Mouse (Mus musculus): Measurements from ENCODE around the gene Gtpbp1. TPM values are rescaled to one million over a fixed set of nuclear protein-coding genes. Genes with fewer than 3 reads are reported as not detected.

Gtpbp1 gene
- polyA plus RNA-seq, 1 experiment, result 61.0 TPM

- no peak for DNase-seq (ENCODE audit: low read depth)
- TF ChIP-seq POLR2A (IDR thresholded peaks at IDR 0.05; ENCODE audit: borderline replicate concordance, extremely low read depth, insufficient read depth, insufficient read length, poor library complexity, severe bottlenecking) (no peak), CTCF (IDR thresholded peaks at IDR 0.05; ENCODE audit: borderline replicate concordance, extremely low read depth, insufficient read depth, insufficient read length) (no peak)
Observed at GRCm38 (mm10) chr15:79744001-79744400, 53.4 kb downstream of the Gtpbp1 start.

DNA sequence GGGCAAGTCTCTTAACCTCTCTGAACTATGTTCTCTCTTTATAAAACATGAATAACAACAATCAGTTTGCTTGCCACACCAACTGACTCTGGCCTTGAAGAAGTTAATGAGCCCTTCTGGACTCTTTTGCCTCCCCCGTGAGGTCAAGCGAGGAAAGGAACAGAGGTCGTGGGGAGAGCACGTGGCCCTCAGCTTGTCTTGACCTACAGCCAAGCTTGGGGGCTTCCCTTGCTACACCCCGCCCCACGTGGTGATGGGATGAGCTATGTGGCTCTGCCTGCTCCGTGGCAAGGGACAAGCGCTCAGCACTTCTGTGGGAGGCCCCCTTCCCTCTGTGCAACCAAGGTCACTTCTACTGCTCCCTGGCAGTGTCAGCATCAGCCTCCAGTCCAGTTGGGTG, 54.1 kb downstream of the Gtpbp1 start:
- TF ChIP-seq CTCF (IDR thresholded peaks at IDR 0.05; ENCODE audit: borderline replicate concordance, extremely low read depth, insufficient read depth, insufficient read length) (no peak), POLR2A (IDR thresholded peaks at IDR 0.05; ENCODE audit: borderline replicate concordance, extremely low read depth, insufficient read depth, insufficient read length, poor library complexity, severe bottlenecking) (no peak)
- no peak for DNase-seq (ENCODE audit: low read depth)

DNA sequence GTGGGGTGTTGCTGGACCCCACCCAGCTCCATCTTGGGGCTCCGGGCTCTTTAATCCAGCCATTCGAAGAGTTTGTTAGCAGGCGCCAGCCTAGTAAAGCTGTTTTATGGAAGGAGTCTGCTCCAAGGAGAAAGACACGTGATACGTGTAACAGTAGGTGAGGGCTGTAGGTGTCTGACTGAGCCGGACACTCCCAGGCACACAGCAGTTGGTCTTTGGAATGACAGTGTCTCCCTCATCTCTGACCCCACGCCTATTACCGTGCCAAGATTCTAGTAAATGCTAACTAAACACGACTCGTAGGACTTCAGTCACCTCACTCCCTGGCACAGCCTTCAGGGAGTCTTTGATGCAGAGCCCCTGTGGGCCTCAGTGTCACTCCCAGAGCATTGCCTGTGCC, 54.7 kb downstream of the Gtpbp1 start:
- no peak for TF ChIP-seq CTCF (IDR thresholded peaks at IDR 0.05; ENCODE audit: borderline replicate concordance, extremely low read depth, insufficient read depth, insufficient read length)
- no peak for TF ChIP-seq POLR2A (IDR thresholded peaks at IDR 0.05; ENCODE audit: borderline replicate concordance, extremely low read depth, insufficient read depth, insufficient read length, poor library complexity, severe bottlenecking)
- DNase-seq (ENCODE audit: low read depth), result no peak

DNA sequence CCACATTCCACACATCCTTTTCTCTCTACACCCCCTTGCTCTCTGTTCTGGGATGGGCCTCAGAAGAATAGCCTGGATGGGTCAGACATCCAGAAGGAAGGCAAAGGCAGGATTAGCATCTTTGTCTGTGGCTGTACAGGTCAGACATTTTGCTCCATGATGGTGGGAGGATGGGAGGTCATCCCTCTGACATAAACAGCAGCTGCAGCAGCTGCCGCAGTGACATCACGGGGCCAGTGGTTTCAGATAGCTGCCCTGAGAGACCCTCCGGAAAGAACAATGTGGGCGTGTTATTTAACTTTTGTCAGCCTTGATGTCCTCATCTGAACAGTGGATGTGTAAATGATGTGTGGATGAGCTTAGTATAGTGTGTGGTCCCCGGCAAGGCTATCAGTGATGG, 55.2 kb downstream of the Gtpbp1 start:
- DNase-seq (ENCODE audit: low read depth), result no peak
- TF ChIP-seq CTCF (IDR thresholded peaks at IDR 0.05; ENCODE audit: borderline replicate concordance, extremely low read depth, insufficient read depth, insufficient read length), result no peak
- no peak for TF ChIP-seq POLR2A (IDR thresholded peaks at IDR 0.05; ENCODE audit: borderline replicate concordance, extremely low read depth, insufficient read depth, insufficient read length, poor library complexity, severe bottlenecking)

- peak; percentile 49 for DNase-seq (ENCODE audit: low read depth)
- TF ChIP-seq POLR2A (IDR thresholded peaks at IDR 0.05; ENCODE audit: borderline replicate concordance, extremely low read depth, insufficient read depth, insufficient read length, poor library complexity, severe bottlenecking) (no peak), CTCF (IDR thresholded peaks at IDR 0.05; ENCODE audit: borderline replicate concordance, extremely low read depth, insufficient read depth, insufficient read length) (peak; percentile 62; the same call in 1 of the 2 replicates)
Observed at GRCm38 (mm10) chr15:79747998-79748397, 57.4 kb downstream of the Gtpbp1 start.

GRCm38 (mm10) chr15:79749162-79749561, 58.5 kb downstream of the Gtpbp1 start:
- no peak for DNase-seq (ENCODE audit: low read depth)

DNA sequence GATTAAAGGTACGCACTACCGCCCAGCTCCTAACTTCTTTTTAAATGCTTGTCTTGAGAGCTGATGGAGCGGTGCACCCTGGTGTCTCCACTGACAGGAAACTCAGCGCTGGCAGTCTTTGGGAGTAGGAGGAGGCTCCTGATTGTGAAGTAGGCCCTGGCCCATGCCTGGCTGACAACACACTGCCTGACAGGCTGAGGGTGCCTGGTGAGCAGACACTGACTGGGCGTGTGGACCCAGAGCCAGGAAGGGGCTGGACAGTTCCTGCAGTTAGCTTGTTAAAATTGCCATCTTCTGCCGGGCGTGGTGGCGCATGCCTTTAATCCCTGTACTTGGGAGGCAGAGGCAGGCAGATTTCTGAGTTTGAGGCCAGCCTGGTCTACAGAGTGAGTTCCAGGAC, 59.6 kb downstream of the Gtpbp1 start:
- TF ChIP-seq POLR2A (IDR thresholded peaks at IDR 0.05; ENCODE audit: borderline replicate concordance, extremely low read depth, insufficient read depth, insufficient read length, poor library complexity, severe bottlenecking) (no peak), CTCF (IDR thresholded peaks at IDR 0.05; ENCODE audit: borderline replicate concordance, extremely low read depth, insufficient read depth, insufficient read length) (no peak)
- no peak for DNase-seq (ENCODE audit: low read depth)

More at GRCm38 (mm10) chr15:79749162-79749561, 58.5 kb downstream of the Gtpbp1 start:
- no peak for TF ChIP-seq CTCF (IDR thresholded peaks at IDR 0.05; ENCODE audit: borderline replicate concordance, extremely low read depth, insufficient read depth, insufficient read length)
- TF ChIP-seq POLR2A (IDR thresholded peaks at IDR 0.05; ENCODE audit: borderline replicate concordance, extremely low read depth, insufficient read depth, insufficient read length, poor library complexity, severe bottlenecking), result no peak

- DNase-seq (ENCODE audit: low read depth), result no peak
- no peak for TF ChIP-seq CTCF (IDR thresholded peaks at IDR 0.05; ENCODE audit: borderline replicate concordance, extremely low read depth, insufficient read depth, insufficient read length)
- TF ChIP-seq POLR2A (IDR thresholded peaks at IDR 0.05; ENCODE audit: borderline replicate concordance, extremely low read depth, insufficient read depth, insufficient read length, poor library complexity, severe bottlenecking), result no peak
Observed at GRCm38 (mm10) chr15:79751772-79752171, 61.1 kb downstream of the Gtpbp1 start.

GRCm38 (mm10) chr15:79752742-79753419, 62.2 kb downstream of the Gtpbp1 start:
- no peak for TF ChIP-seq POLR2A (IDR thresholded peaks at IDR 0.05; ENCODE audit: borderline replicate concordance, extremely low read depth, insufficient read depth, insufficient read length, poor library complexity, severe bottlenecking)
- TF ChIP-seq CTCF (IDR thresholded peaks at IDR 0.05; ENCODE audit: borderline replicate concordance, extremely low read depth, insufficient read depth, insufficient read length), result peak; percentile 100
- DNase-seq (ENCODE audit: low read depth), result peak; percentile 75

- no peak for DNase-seq (ENCODE audit: low read depth)
- no peak for TF ChIP-seq POLR2A (IDR thresholded peaks at IDR 0.05; ENCODE audit: borderline replicate concordance, extremely low read depth, insufficient read depth, insufficient read length, poor library complexity, severe bottlenecking)
Observed at GRCm38 (mm10) chr15:79753420-79753752, 62.7 kb downstream of the Gtpbp1 start.

GRCm38 (mm10) chr15:79753873-79754272, 63.2 kb downstream of the Gtpbp1 start:
- DNase-seq (ENCODE audit: low read depth), result no peak
- TF ChIP-seq CTCF (IDR thresholded peaks at IDR 0.05; ENCODE audit: borderline replicate concordance, extremely low read depth, insufficient read depth, insufficient read length) (no peak), POLR2A (IDR thresholded peaks at IDR 0.05; ENCODE audit: borderline replicate concordance, extremely low read depth, insufficient read depth, insufficient read length, poor library complexity, severe bottlenecking) (no peak)

DNA sequence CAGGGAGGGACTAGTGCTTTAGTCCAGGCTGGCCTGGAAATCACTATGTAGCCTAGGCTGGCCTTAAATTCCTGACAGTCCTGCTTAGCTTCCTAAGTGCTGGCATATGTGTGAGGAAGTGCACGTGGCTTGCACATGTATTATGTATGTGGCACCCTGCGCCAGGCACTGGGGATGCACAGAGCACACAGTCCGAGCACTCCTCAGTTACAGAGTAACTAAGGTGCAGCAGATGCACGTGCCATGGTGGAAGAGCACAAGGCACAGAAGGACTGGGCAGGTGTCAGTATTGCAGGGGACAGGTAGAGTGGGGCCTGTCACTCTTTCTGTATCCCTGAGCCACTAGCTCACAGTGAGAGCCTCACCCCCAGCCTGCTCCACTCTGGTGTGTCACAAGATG, 64.5 kb downstream of the Gtpbp1 start:
- TF ChIP-seq CTCF (IDR thresholded peaks at IDR 0.05; ENCODE audit: borderline replicate concordance, extremely low read depth, insufficient read depth, insufficient read length) (no peak), POLR2A (IDR thresholded peaks at IDR 0.05; ENCODE audit: borderline replicate concordance, extremely low read depth, insufficient read depth, insufficient read length, poor library complexity, severe bottlenecking) (no peak)
- DNase-seq (ENCODE audit: low read depth), result no peak
